Mouse (Mus musculus): Measurements from ENCODE around the gene Peli1. TPM values are rescaled to one million over a fixed set of nuclear protein-coding genes. Genes with fewer than 3 reads are reported as not detected.

Peli1 gene
- polyA plus RNA-seq, 1 experiment from 2014 or later, result 9.8 TPM

DNA sequence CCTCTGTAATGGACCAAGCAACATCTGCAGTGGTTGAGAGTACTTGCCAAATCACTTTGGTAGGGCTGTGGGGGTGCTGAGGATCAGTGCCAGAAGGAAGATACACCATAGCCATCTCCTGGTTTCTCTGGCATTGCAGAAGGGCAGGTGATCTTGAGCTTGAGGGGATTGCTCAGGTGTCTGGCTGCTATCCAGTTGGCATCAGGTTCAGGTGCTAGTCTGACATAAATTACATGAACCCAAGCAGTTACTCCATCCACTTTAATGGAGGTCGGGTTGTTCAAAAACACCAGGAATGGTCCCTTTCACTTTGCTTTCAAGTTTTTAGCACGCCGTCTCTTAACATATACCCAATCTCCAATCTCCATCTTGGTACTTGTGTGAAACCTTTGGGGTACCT, 103.8 kb downstream of the Peli1 start:
- WGBS (ENCODE audit: insufficient replicate concordance), result 92% methylated on average over 3 of the region's 3 CpGs

More for the DNA sequence above, 103.8 kb downstream of the Peli1 start:
- H3K27me3 ChIP-seq (ENCODE audit: insufficient read depth, low read length), result no peaks in the 10 kb centered on the region
- no peaks in the 10 kb centered on the region for H3K36me3 ChIP-seq (replicated peaks; ENCODE audit: insufficient read depth, low read length)
- TF ChIP-seq EP300 (IDR thresholded peaks at IDR 0.05; ENCODE audit: low read depth) (no peak), CTCF (IDR thresholded peaks at IDR 0.05; ENCODE audit: low read depth) (no peak)
- no peak overlapping the region for H3K4me2 ChIP-seq (ENCODE audit: low read depth, low read length)
- no peak overlapping the region for H3K9ac ChIP-seq (replicated peaks)
- DNase-seq (no peak), ATAC-seq (no peak)
- H3K27ac ChIP-seq (ENCODE audit: low read depth), result no peak overlapping the region
- H3K4me1 ChIP-seq (ENCODE audit: insufficient read depth), result no peaks in the 10 kb centered on the region
- 0 out of 2 replicates have a peak, but pooled peaks cover 2% of the 10 kb centered on the region for H3K9me3 ChIP-seq (ENCODE audit: low read length)
- no peak overlapping the region for H3K4me3 ChIP-seq (ENCODE audit: low read depth, low read length)

Other genes starting within 250 kb of the Peli1 start
- 4.3 and 4.9 TPM in 2 replicates for gene Vps54, start 148.0 kb downstream of the Peli1 start, polyA plus RNA-seq (2015; fragmentation: Nextera tagmentation; extraction: Ambion mirVana)